Mouse (Mus musculus): ENCODE data around the gene Tbx4. TPM values are rescaled to one million over a fixed set of nuclear protein-coding genes. Genes with fewer than 3 reads are reported as not detected.

Tbx4 gene
- polyA plus RNA-seq, 1 experiment from 2014 or later = 44.0 TPM

DNA sequence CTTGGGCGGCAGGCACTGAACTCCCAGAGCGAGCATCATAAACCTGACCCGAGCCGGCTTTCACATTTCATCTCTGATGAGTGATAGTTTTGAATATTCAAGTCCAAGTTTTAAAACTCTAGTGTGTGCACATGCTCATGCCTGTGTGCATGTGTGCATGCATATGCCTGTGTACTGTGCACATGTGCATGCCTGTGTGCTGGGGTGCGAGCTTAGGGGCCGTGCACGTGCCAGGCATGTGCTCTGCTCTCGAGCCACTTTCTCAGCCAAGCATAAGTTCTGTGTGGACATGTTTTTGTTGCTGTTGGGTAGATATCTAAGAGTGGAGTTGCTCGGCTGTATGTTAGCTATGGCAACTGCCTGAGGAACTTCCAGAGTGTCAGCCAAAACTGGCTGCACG is 62.5 kb downstream of the Tbx4 start:
- H3K4me2 ChIP-seq = no peak overlapping the region
- no peak overlapping the region for H3K4me3 ChIP-seq (replicated peaks)
- ATAC-seq (ENCODE audit: insufficient number of reproducible peaks, insufficient read depth, low FRiP score, low TSS enrichment, low read depth) = no peak
- no peaks in the 10 kb centered on the region for H3K9me3 ChIP-seq
- no peaks in the 10 kb centered on the region for H3K27me3 ChIP-seq
- 86% methylated on average over 10 of the region's 10 CpGs for WGBS
- no peaks in the 10 kb centered on the region for H3K4me1 ChIP-seq (replicated peaks)
- H3K9ac ChIP-seq (replicated peaks) = no peak overlapping the region
- no peaks in the 10 kb centered on the region for H3K36me3 ChIP-seq
- H3K27ac ChIP-seq = no peak overlapping the region

DNA sequence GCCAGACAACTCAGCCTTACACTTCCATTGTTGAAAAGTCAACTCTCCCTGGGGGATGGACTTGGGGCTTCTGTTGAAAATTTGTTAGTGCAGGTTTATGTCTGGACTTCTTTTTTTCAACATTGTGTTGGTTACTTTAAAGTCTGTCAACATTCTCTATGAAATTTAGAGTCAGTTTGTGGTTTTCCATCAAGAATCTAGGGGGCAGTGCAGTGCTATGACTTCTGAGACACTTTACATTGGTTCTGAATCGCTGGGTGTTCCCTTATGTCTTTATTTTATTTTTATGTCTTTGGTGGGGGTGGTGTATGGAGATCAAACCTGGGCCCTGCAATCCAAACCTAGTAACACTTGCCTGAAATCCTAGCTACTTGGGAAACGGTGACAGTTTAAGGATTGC is 63.5 kb downstream of the Tbx4 start:
- no peak overlapping the region for H3K27ac ChIP-seq
- 76% methylated on average over 2 of the region's 2 CpGs for WGBS
- H3K36me3 ChIP-seq = no peaks in the 10 kb centered on the region
- no peaks in the 10 kb centered on the region for H3K27me3 ChIP-seq
- no peaks in the 10 kb centered on the region for H3K4me1 ChIP-seq (replicated peaks)
- H3K9ac ChIP-seq (replicated peaks) = no peak overlapping the region
- no peak overlapping the region for H3K4me3 ChIP-seq (replicated peaks)
- no peak overlapping the region for H3K4me2 ChIP-seq
- H3K9me3 ChIP-seq = no peaks in the 10 kb centered on the region
- ATAC-seq (ENCODE audit: insufficient number of reproducible peaks, insufficient read depth, low FRiP score, low TSS enrichment, low read depth) = no peak

DNA sequence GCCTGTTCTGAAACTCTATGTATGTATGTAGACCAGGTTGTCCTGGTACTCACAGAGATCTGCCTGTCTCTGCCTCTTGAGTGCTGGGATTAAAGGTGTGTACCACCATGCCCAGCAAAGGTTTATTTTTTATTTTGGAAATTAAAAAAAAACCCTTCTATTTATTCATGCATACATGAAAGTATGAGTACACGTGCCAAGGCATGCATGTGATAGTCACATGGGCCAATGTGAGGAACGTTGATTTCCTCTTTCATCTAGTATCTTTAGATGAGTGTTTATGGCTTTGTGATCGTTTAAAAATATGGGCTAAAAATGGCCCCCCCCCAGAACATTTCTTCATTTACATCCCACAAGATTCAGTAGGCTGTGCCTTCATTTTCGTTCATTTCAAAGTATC is 66.3 kb downstream of the Tbx4 start:
- Histone ChIP-seq H3K4me2 (no peak overlapping the region), H3K4me3 (replicated peaks) (no peak overlapping the region), H3K27me3 (no peaks in the 10 kb centered on the region), H3K36me3 (no peaks in the 10 kb centered on the region), H3K4me1 (replicated peaks) (peaks cover 6% of the 10 kb centered on the region; the same call in 1 of the 2 replicates), H3K27ac (no peak overlapping the region), H3K9ac (replicated peaks) (no peak overlapping the region), H3K9me3 (no peaks in the 10 kb centered on the region)
- ATAC-seq (ENCODE audit: insufficient number of reproducible peaks, insufficient read depth, low FRiP score, low TSS enrichment, low read depth) = no peak
- 86% methylated on average over 4 of the region's 4 CpGs for WGBS

DNA sequence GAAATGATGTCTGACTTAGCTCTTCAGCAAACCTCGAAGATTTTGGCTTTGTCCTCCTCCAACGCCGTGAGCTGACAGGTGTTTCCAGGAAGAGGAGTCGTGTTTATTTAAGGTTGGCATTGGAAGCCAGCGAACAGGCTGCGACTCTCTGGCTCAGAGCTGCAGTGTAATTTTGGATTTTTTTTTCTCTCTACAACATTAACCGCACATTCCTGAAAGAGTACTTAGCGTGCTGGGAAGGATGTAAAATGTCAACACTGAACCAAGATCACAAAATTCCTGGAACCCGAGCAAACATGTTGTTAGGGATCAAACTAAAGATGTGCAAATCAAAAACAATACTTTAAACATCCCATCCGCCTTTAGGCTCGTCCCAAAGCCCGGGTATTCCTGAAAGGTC is 69.4 kb downstream of the Tbx4 start:
- H3K27ac ChIP-seq = no peak overlapping the region; the same call in 1 of the 2 replicates

DNA sequence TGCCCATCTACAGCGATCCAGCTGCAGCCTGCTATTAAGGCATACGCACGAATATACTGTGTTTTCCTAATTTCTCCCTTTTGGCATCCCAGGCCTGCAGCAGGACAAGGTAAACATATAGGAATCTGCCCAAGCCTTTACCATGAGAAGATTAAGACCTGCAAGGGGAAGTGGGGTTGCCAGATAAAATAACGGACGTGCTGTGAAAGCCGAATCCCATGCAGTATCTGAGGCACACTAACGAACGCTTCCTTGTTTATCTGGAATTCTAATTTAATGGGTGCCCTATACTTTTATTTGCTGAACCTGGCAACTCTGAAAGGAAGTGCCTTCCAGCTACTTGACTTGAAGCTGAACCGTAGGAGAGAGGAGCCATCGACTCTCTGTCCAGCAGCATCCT is 70.2 kb downstream of the Tbx4 start:
- Histone ChIP-seq H3K9ac (replicated peaks) (no peak overlapping the region), H3K4me3 (replicated peaks) (no peak overlapping the region), H3K9me3 (no peaks in the 10 kb centered on the region), H3K27ac (no peak overlapping the region), H3K4me2 (no peak overlapping the region), H3K27me3 (no peaks in the 10 kb centered on the region), H3K4me1 (replicated peaks) (peaks cover 29% of the 10 kb centered on the region), H3K36me3 (no peaks in the 10 kb centered on the region)
- whole genome bisulfite sequencing = 53% methylated on average over 10 of the region's 10 CpGs
- ATAC-seq (ENCODE audit: insufficient number of reproducible peaks, insufficient read depth, low FRiP score, low TSS enrichment, low read depth) = no peak

More for the DNA sequence above, 69.4 kb downstream of the Tbx4 start:
- WGBS = 77% methylated on average over 12 of the region's 12 CpGs
- Histone ChIP-seq H3K36me3 (no peaks in the 10 kb centered on the region), H3K9ac (replicated peaks) (no peak overlapping the region), H3K9me3 (no peaks in the 10 kb centered on the region), H3K4me2 (no peak overlapping the region), H3K4me1 (replicated peaks) (peaks cover 21% of the 10 kb centered on the region), H3K4me3 (replicated peaks) (no peak overlapping the region), H3K27me3 (no peaks in the 10 kb centered on the region)
- ATAC-seq (ENCODE audit: insufficient number of reproducible peaks, insufficient read depth, low FRiP score, low TSS enrichment, low read depth) = no peak

DNA sequence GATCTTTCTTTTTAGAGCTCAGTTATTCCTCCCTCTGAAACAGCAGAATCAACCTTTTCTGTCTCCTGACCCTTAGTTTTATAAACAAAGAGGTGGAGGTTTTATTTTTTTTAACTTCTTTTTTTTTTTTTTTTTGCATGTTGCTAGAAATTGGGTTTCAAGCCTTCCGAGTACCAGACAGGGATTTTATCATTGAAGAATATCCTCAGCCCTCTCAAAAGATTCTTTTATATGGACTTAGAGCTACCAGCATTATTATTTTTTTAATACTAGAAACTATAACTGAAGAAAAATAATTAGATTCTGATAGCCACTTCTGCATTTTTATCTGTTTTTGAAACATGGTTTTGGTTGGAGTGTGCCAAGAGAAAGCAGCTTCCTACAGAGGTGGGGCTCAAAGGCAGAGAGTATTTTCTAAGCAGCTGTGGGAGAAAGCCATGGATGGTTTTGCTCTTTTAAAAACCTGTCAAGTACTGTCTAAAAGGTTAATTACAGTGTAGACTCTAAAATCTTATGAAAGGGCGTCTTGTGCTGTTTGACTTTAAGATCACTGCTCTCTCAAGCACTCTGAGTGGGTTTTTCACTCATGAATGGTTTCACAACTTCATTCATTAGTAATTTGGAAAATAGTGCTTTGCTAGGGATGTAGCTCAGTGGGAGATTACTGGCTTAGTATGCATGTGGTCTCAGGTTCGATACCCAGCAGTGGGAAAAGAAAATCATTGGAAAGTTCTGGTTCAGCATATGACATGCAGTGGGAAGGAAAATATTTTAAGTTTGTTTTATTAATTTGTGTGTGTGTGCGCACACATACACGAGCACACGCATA is 70.9 kb downstream of the Tbx4 start:
- WGBS = 84% methylated on average over 6 of the region's 6 CpGs
- Histone ChIP-seq H3K36me3 (no peaks in the 10 kb centered on the region), H3K4me2 (no peak overlapping the region), H3K4me1 (replicated peaks) (peaks cover 36% of the 10 kb centered on the region), H3K4me3 (replicated peaks) (no peak overlapping the region), H3K27me3 (no peaks in the 10 kb centered on the region), H3K27ac (no peak overlapping the region), H3K9ac (replicated peaks) (no peak overlapping the region), H3K9me3 (no peaks in the 10 kb centered on the region)
- ATAC-seq (ENCODE audit: insufficient number of reproducible peaks, insufficient read depth, low FRiP score, low TSS enrichment, low read depth) = no peak

DNA sequence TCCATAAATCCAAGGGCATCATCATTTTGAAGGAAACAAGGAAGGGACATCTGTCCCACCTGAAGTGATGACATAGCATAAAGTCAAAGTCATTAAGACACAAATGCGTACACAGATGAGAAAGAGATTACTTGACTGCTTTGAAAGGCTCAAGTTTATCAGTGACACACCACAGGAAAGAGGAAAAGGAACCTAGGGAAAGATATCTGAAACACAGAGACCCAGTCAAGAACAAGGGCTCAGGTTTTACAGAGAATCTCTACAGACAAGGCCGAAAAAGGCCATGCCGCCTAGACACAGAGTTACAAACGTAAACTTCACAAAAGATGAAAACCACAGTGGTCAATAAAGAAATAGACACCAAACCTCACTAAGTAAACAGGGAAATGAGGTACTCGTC is 73.6 kb downstream of the Tbx4 start:
- H3K4me2 ChIP-seq = no peak overlapping the region
- peak overlapping the region; percentile 13; the same call in 1 of the 2 replicates for H3K27ac ChIP-seq
- ATAC-seq (ENCODE audit: insufficient number of reproducible peaks, insufficient read depth, low FRiP score, low TSS enrichment, low read depth) = no peak
- no peak overlapping the region for H3K4me3 ChIP-seq (replicated peaks)
- 77% methylated on average over 5 of the region's 5 CpGs for WGBS
- H3K27me3 ChIP-seq = no peaks in the 10 kb centered on the region
- no peaks in the 10 kb centered on the region for H3K36me3 ChIP-seq
- H3K9ac ChIP-seq (replicated peaks) = no peak overlapping the region
- H3K4me1 ChIP-seq (replicated peaks) = peaks cover 42% of the 10 kb centered on the region
- no peaks in the 10 kb centered on the region for H3K9me3 ChIP-seq

DNA sequence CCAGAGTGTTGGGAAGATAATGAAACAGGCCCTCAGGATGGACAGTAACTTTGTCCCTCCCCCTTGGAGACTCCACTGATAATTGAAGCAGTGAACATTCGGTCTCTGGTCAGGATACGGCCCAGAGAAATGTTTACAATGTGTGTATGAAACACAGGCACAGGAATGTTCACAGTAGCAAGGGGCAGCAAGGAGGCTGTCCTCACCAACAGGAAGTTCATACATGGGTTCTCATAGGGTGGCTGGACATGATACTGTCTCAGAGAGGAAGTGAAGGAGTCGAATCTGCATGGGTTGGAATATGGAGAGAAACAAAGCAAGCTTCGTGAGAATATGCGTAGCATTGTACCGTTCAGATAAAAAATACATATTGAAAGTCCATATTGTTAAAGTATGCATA is 74.1 kb downstream of the Tbx4 start:
- 75% methylated on average over 6 of the region's 6 CpGs for WGBS
- ATAC-seq (ENCODE audit: insufficient number of reproducible peaks, insufficient read depth, low FRiP score, low TSS enrichment, low read depth) = no peak
- H3K9ac ChIP-seq (replicated peaks) = no peak overlapping the region
- peaks cover 42% of the 10 kb centered on the region for H3K4me1 ChIP-seq (replicated peaks)
- H3K4me3 ChIP-seq (replicated peaks) = no peak overlapping the region
- no peak overlapping the region for H3K4me2 ChIP-seq
- no peaks in the 10 kb centered on the region for H3K27me3 ChIP-seq
- H3K9me3 ChIP-seq = no peaks in the 10 kb centered on the region
- no peaks in the 10 kb centered on the region for H3K36me3 ChIP-seq
- H3K27ac ChIP-seq = peak overlapping the region; percentile 13; the same call in 1 of the 2 replicates

DNA sequence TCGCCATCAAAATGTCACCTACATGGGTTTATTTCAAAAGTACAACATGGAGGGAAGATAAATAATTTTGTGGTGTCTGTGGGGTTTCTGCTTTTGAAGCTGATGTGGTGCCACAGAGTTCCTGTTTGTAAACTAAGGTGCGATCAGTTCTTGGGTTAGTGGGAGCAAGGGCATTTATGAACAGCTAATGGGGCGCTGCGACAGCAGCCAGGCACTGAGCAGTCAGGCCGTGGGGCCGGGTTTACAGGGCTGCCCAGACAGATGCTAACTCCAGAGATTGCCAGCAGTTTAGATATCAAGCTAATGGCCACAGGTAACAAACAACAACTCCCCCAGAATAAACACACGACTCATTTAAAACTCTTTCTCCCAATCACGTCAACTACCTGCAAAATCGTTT is 75.3 kb downstream of the Tbx4 start:
- Histone ChIP-seq H3K4me1 (replicated peaks) (peaks cover 36% of the 10 kb centered on the region), H3K36me3 (no peaks in the 10 kb centered on the region), H3K4me2 (peak overlapping the region; percentile 37), H3K4me3 (replicated peaks) (no peak overlapping the region), H3K27me3 (no peaks in the 10 kb centered on the region), H3K27ac (peak overlapping the region; percentile 83), H3K9me3 (no peaks in the 10 kb centered on the region), H3K9ac (replicated peaks) (no peak overlapping the region)
- WGBS = 12% methylated on average over 9 of the region's 9 CpGs
- no peak for ATAC-seq (ENCODE audit: insufficient number of reproducible peaks, insufficient read depth, low FRiP score, low TSS enrichment, low read depth)

Other genes with a start within 250 kb of the Tbx4 start
- gene Tbx2, start 53.9 kb upstream of the Tbx4 start, polyA plus RNA-seq (2016; fragmentation: Nextera tagmentation; extraction: Ambion mirVana) = 7.9 and 10.0 TPM in 2 replicates
- not detected in 2 replicates for gene Gm11444, start 36.1 kb upstream of the Tbx4 start, polyA plus RNA-seq (2016; fragmentation: Nextera tagmentation; extraction: Ambion mirVana)

Measured in limb, embryonic 12.5 days (tissue).